Mouse (Mus musculus): Measurements from ENCODE around the gene Igfbp2.

Igfbp2 gene

GRCm38 (mm10) chr1:72873511-72874286, 49.4 kb downstream of the Igfbp2 start:
- peak; percentile 48 for DNase-seq

GRCm38 (mm10) chr1:72874287-72875211, 50.2 kb downstream of the Igfbp2 start, which contains the start of gene Igfbp5:
Gene Igfbp5, minus strand, starts transcription at chr1:72874884.
- peak; percentile 42 for DNase-seq

- DNase-seq: no peak
Observed at GRCm38 (mm10) chr1:72875708-72876107, 51.4 kb downstream of the Igfbp2 start.

GRCm38 (mm10) chr1:72876111-72876510, 51.8 kb downstream of the Igfbp2 start:
- no peak for DNase-seq

- DNase-seq: peak; percentile 46
Observed at GRCm38 (mm10) chr1:72877892-72878291, 53.6 kb downstream of the Igfbp2 start.

GRCm38 (mm10) chr1:72878473-72879318, 54.4 kb downstream of the Igfbp2 start:
- no peak for DNase-seq

GRCm38 (mm10) chr1:72879319-72879634, 55.0 kb downstream of the Igfbp2 start:
- no peak for DNase-seq

- no peak for DNase-seq
Observed at GRCm38 (mm10) chr1:72885111-72885818, 61.0 kb downstream of the Igfbp2 start.

GRCm38 (mm10) chr1:72885819-72886169, 61.5 kb downstream of the Igfbp2 start:
- DNase-seq: no peak

GRCm38 (mm10) chr1:72887910-72888309, 63.6 kb downstream of the Igfbp2 start:
- no peak for DNase-seq

GRCm38 (mm10) chr1:72895821-72896220, 71.5 kb downstream of the Igfbp2 start:
- DNase-seq: no peak
